Comparison of ENCODE assay signal across 9 mouse cellular contexts in the genomic region with DNA sequence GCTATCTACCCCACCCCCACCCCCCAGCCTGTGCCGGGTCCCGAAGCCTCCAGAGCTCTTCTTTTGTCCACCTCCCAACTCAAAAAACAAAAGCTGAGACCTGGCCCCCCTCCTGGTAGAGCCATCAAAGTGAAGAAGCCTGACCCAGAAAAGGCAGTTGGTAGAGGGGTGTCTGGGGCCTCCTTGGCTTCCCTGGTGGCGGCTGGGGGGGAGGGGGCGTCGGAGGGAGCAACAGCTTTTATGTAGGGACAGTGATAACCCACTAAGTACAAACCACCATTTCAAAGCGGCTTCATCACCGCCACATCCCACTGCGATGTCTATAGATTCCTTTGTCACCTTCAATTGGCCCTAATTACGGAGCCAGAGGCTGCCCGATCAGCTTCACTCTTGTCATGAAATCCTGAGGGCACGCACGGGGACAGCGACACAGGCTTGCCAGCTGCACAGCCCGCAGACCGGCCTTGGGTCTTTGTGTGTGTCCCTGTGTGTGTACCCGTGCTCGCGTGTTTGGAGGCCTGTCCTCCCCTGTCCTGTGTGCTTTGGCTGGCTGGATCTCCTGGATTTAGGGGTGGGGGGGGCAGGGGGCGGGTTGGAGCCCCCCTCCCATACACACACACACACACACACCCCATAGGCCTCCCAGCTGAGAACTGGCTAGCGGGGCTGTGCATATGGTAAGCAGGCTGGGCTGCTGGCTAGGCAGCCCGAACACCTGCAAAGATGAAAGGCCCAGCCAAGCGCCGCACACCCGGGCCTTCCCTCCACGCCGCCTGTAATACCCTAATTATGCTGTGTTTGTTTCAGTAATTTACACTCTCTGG.
DNase-seq lines count a peak whose midpoint lies in the region; ATAC-seq lines count a peak whose summit lies in the region.
"Had no signal": no experiment of that assay in that cellular context is flagged by ENCODE, and none has a peak within 500 bp of the region (broad histone marks: within the 10 kb centered on the region; RNA-seq: fewer than 3 reads in every experiment).

No protein-coding gene starts in this region.

- no peak for ATAC-seq in heart, embryonic 12.5 days (ENCODE audit: insufficient number of reproducible peaks, low FRiP score)
- ATAC-seq in hindbrain, embryonic 11.5 days (ENCODE audit: low FRiP score), result peak; percentile 41
- ATAC-seq in neural tube, embryonic 12.5 days (ENCODE audit: low FRiP score, low read depth), result peak; percentile 60
- no peak for ATAC-seq in intestine, embryonic 15.5 days

- H3K27me3 ChIP-seq in heart, embryonic 12.5 days (replicated peaks), result no peaks in the 10 kb centered on the region
- H3K27me3 ChIP-seq in hindbrain, embryonic 11.5 days (ENCODE audit: control insufficient read depth, insufficient read depth, low read length), result no peaks in the 10 kb centered on the region
- no peaks in the 10 kb centered on the region for H3K27me3 ChIP-seq in neural tube, embryonic 12.5 days (replicated peaks)
- no peaks in the 10 kb centered on the region for H3K27me3 ChIP-seq in intestine, embryonic 15.5 days (replicated peaks)

- H3K4me3 ChIP-seq in heart, embryonic 12.5 days, result no peak overlapping the region
- no peak overlapping the region for H3K4me3 ChIP-seq in hindbrain, embryonic 11.5 days (ENCODE audit: low read depth, low read length)
- no peak overlapping the region for H3K4me3 ChIP-seq in neural tube, embryonic 12.5 days
- no peak overlapping the region for H3K4me3 ChIP-seq in intestine, embryonic 15.5 days (replicated peaks)

- peak overlapping the region; percentile 53; the same call in 1 of the 2 replicates for H3K9ac ChIP-seq in heart, embryonic 12.5 days
- peak overlapping the region; percentile 44; the same call in 1 of the 2 replicates for H3K9ac ChIP-seq in hindbrain, embryonic 11.5 days (ENCODE audit: low read depth, low read length)
- H3K9ac ChIP-seq in neural tube, embryonic 12.5 days, result peak overlapping the region; percentile 36; the same call in 1 of the 2 replicates
- H3K9ac ChIP-seq in intestine, embryonic 15.5 days, result no peak overlapping the region

- intact Hi-C loops in heart, postnatal 25 days (cut with DNase I), result no loop called here

- H3K36me3 ChIP-seq in heart, embryonic 12.5 days, result no peaks in the 10 kb centered on the region
- no peaks in the 10 kb centered on the region for H3K36me3 ChIP-seq in hindbrain, embryonic 11.5 days (ENCODE audit: control insufficient read depth, insufficient read depth, low read length)
- no peaks in the 10 kb centered on the region for H3K36me3 ChIP-seq in neural tube, embryonic 12.5 days
- no peaks in the 10 kb centered on the region for H3K36me3 ChIP-seq in intestine, embryonic 15.5 days

- peaks cover 98% of the 10 kb centered on the region for H3K4me1 ChIP-seq in heart, embryonic 12.5 days (replicated peaks)
- H3K4me1 ChIP-seq in hindbrain, embryonic 11.5 days (replicated peaks; ENCODE audit: control insufficient read depth, insufficient read depth, low read length), result peaks cover 78% of the 10 kb centered on the region
- H3K4me1 ChIP-seq in neural tube, embryonic 12.5 days, result peaks cover 100% of the 10 kb centered on the region
- peaks cover 81% of the 10 kb centered on the region for H3K4me1 ChIP-seq in intestine, embryonic 15.5 days (replicated peaks)

- no peak for DNase-seq in heart, postnatal 25 days (ENCODE audit: low spot score)
- DNase-seq in cerebellum, postnatal 10 days, result peak; percentile 86 to 91
- peak; percentile 67 for DNase-seq in hindbrain, embryonic 11.5 days (ENCODE audit: low spot score)
- no peak for DNase-seq in adrenal gland, postnatal 14 days
- no peak for DNase-seq in frontal cortex, adult 2 months (ENCODE audit: extremely low spot score in 1 of 2, low spot score in 1 of 2)
- DNase-seq: adrenal gland, adult 2 months had no signal

- no peak overlapping the region for H3K27ac ChIP-seq in heart, embryonic 12.5 days (ENCODE audit: poor library complexity, severe bottlenecking)
- peak overlapping the region; percentile 94 for H3K27ac ChIP-seq in hindbrain, embryonic 11.5 days (ENCODE audit: low read depth, low read length)
- peak overlapping the region; percentile 60 for H3K27ac ChIP-seq in neural tube, embryonic 12.5 days
- H3K27ac ChIP-seq in intestine, embryonic 15.5 days, result no peak overlapping the region

- H3K9me3 ChIP-seq in heart, embryonic 12.5 days (replicated peaks), result no peaks in the 10 kb centered on the region
- no peaks in the 10 kb centered on the region for H3K9me3 ChIP-seq in hindbrain, embryonic 11.5 days (ENCODE audit: control insufficient read depth, low read length)
- H3K9me3 ChIP-seq in neural tube, embryonic 12.5 days, result no peaks in the 10 kb centered on the region
- no peaks in the 10 kb centered on the region for H3K9me3 ChIP-seq in intestine, embryonic 15.5 days

- WGBS in heart, embryonic 12.5 days, result 37% methylated on average over 26 of the region's 26 CpGs
- 4% methylated on average over 26 of the region's 26 CpGs for WGBS in hindbrain, embryonic 11.5 days
- 4% methylated on average over 26 of the region's 26 CpGs for WGBS in neural tube, embryonic 12.5 days
- WGBS in intestine, embryonic 15.5 days, result 57% methylated on average over 26 of the region's 26 CpGs

- peak overlapping the region; percentile 23; the same call in 1 of the 2 replicates for H3K4me2 ChIP-seq in heart, embryonic 12.5 days
- H3K4me2 ChIP-seq in hindbrain, embryonic 11.5 days (replicated peaks; ENCODE audit: low read depth, low read length), result peak overlapping the region; percentile 6; the same call in 1 of the 2 replicates
- peak overlapping the region; percentile 39 for H3K4me2 ChIP-seq in neural tube, embryonic 12.5 days (replicated peaks)
- H3K4me2 ChIP-seq in intestine, embryonic 15.5 days (replicated peaks), result no peak overlapping the region

Comparison
In these comparisons a context has a peak if more than half of its experiments do, and no peak if none do; other contexts are left out.
1. ATAC-seq: peak in hindbrain, embryonic 11.5 days (single experiment) and neural tube, embryonic 12.5 days (single experiment); none in heart, embryonic 12.5 days (single experiment) and intestine, embryonic 15.5 days (single experiment).
2. H3K27ac ChIP-seq: peak in hindbrain, embryonic 11.5 days (single experiment) and neural tube, embryonic 12.5 days (single experiment); none in heart, embryonic 12.5 days (single experiment) and intestine, embryonic 15.5 days (single experiment).
3. DNase-seq: peak in cerebellum, postnatal 10 days (2 of 2) and hindbrain, embryonic 11.5 days (single experiment); none in heart, postnatal 25 days (single experiment), adrenal gland, postnatal 14 days (single experiment) and frontal cortex, adult 2 months (0 of 2).